Comparison of ENCODE assay signal across 12 mouse cellular contexts in the genomic region with DNA sequence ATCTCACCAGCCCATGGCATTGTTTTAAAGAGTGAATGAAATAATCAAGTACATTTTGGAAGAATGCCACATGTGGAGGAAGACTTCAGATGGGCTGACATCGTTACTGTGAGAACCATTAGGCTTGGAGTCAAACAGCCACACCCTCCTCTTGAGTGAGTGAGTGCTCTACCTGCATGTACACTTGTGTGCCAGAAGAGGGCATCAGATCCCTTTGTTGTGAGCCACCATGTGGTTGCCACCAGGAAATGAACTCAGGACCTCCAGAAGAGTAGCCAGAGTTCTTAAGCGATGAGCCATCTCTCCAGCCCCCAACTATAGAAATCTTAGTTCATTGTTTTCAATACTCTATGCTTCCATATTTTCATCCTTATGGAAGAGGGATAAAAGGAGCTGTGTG. TPM values are rescaled to one million over a fixed set of nuclear protein-coding genes. Genes with fewer than 3 reads are reported as not detected.
DNase-seq lines count a peak whose midpoint lies in the region; ATAC-seq and TF ChIP-seq lines count a peak whose summit lies in the region.
"Had no signal": no experiment of that assay in that cellular context is flagged by ENCODE, and none has a peak within 500 bp of the region (broad histone marks: within the 10 kb centered on the region; RNA-seq: fewer than 3 reads in every experiment).

No protein-coding gene starts in this region.

- peak; percentile 65 for TF ChIP-seq CTCF in layer of hippocampus, adult 2 months (conservative IDR thresholded peaks at IDR 0.05)

- ATAC-seq in CD4-positive, CD25-positive, alpha-beta regulatory T cell, adult 4 months = peak; percentile 79
- peak; percentile 88 for ATAC-seq in megakaryocyte progenitor cell, adult 5-6 weeks (replicated peaks; ENCODE audit: poor library complexity)

- DNase-seq in layer of hippocampus, adult 2 months (ENCODE audit: low spot score in 2 of 2) = no peak
- DNase-seq in layer of hippocampus, postnatal 10 days (ENCODE audit: low spot score in 2 of 2) = no peak
- peak; percentile 51 for DNase-seq in T-cell, adult 2 months (ENCODE audit: low spot score)
- no peak for DNase-seq in ovary, postnatal 10 days (ENCODE audit: low spot score)
- DNase-seq in right cerebral cortex, postnatal 25 days = no peak
- DNase-seq in urinary bladder, postnatal 36 days (ENCODE audit: low spot score in 2 of 2) = no peak
- DNase-seq: cerebellum, postnatal 10 days; kidney, postnatal 10 days had no signal

- no peak overlapping the region for H3K27ac ChIP-seq in layer of hippocampus, adult 2 months
- H3K27ac ChIP-seq: macrophage had no signal

- H3K4me3 ChIP-seq in layer of hippocampus, adult 2 months = no peak overlapping the region

RNA-seq across cellular contexts. Expression of a gene that starts 22.7 kb away (rescaled TPM):
- total RNA-seq in layer of hippocampus, adult 2 months (2021) = not detected
- total RNA-seq in layer of hippocampus, postnatal 10 days (2021) = not detected
- polyA plus RNA-seq in CD4-positive, CD25-positive, alpha-beta regulatory T cell, adult 4 months (2017; shearing (Covaris generic)) = not detected
- not detected in 2 replicates for total RNA-seq in megakaryocyte progenitor cell, adult 5-6 weeks (2015)
- total RNA-seq in megakaryocyte progenitor cell, adult 5-6 weeks (2017) = not detected in 2 replicates
- polyA plus RNA-seq: macrophage had no signal

RNA-seq across cellular contexts. Expression of a gene that starts 23.5 kb away (rescaled TPM):
- not detected for total RNA-seq in layer of hippocampus, adult 2 months (2021)
- total RNA-seq in layer of hippocampus, postnatal 10 days (2021) = not detected
- 1 to 10 TPM in 1 of 2 experiments, under 1 TPM in 1; 0.91 to 1.2 TPM for polyA plus RNA-seq in CD4-positive, CD25-positive, alpha-beta regulatory T cell, adult 4 months (2017; shearing (Covaris generic))
- not detected in 2 replicates for total RNA-seq in megakaryocyte progenitor cell, adult 5-6 weeks (2015)
- not detected in 2 replicates for total RNA-seq in megakaryocyte progenitor cell, adult 5-6 weeks (2017)
- polyA plus RNA-seq: gonadal fat pad, adult 2 months; macrophage had no signal

RNA-seq across cellular contexts. Expression of a gene that starts 39.2 kb away (rescaled TPM):
- 100 to 1,000 TPM; 237 to 271 TPM for total RNA-seq in layer of hippocampus, adult 2 months (2021)
- total RNA-seq in layer of hippocampus, postnatal 10 days (2021) = 100 to 1,000 TPM; 348 to 366 TPM
- 10 to 100 TPM; 60.7 to 73.1 TPM for polyA plus RNA-seq in CD4-positive, CD25-positive, alpha-beta regulatory T cell, adult 4 months (2017; shearing (Covaris generic))
- total RNA-seq in megakaryocyte progenitor cell, adult 5-6 weeks (2015) = 162 and 164 TPM in 2 replicates
- 73.9 and 88.7 TPM in 2 replicates for total RNA-seq in megakaryocyte progenitor cell, adult 5-6 weeks (2017)
